Mouse (Mus musculus): ENCODE results near the gene Cers6.

Cers6 gene

GRCm38 (mm10) chr2:68860904-68861685 lies at the start of gene Cers6:
Gene Cers6 (plus strand): TSS chr2:68861441.
- peak; percentile 88 for DNase-seq

- DNase-seq, result no peak
Observed at GRCm38 (mm10) chr2:68814409-68814808, 46.8 kb upstream of the Cers6 start.

- no peak for DNase-seq
Observed at GRCm38 (mm10) chr2:68819040-68819439, 42.2 kb upstream of the Cers6 start.

GRCm38 (mm10) chr2:68822152-68822887 lies 38.9 kb upstream of the Cers6 start:
- DNase-seq, result no peak

GRCm38 (mm10) chr2:68825326-68826020 lies 35.8 kb upstream of the Cers6 start:
- DNase-seq, result no peak

GRCm38 (mm10) chr2:68843330-68843729 lies 17.9 kb upstream of the Cers6 start:
- no peak for DNase-seq

GRCm38 (mm10) chr2:68844530-68844929 lies 16.7 kb upstream of the Cers6 start:
- DNase-seq, result no peak

GRCm38 (mm10) chr2:68845002-68845740 lies 16.1 kb upstream of the Cers6 start:
- DNase-seq, result no peak

DNA sequence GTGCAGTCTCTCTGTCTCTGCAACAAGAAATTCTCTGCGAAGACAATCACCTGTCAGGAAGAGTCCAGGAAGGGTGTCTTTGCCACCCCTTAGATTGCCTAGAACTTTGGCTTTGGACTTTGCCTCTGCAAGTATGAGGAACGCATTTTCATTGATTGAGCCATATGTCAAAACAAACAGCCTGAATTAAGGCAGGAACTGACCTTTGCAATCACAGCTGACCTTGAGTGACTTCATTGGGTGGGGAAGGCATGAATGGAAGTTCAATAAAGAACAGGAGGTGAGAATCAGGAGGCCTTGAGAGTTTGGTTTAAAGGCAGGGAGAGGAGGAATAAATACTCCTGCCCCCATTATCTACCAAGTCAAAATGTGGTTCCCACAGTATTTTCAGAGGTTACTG lies 850 bp upstream of the Cers6 start:
- no peak for DNase-seq

DNA sequence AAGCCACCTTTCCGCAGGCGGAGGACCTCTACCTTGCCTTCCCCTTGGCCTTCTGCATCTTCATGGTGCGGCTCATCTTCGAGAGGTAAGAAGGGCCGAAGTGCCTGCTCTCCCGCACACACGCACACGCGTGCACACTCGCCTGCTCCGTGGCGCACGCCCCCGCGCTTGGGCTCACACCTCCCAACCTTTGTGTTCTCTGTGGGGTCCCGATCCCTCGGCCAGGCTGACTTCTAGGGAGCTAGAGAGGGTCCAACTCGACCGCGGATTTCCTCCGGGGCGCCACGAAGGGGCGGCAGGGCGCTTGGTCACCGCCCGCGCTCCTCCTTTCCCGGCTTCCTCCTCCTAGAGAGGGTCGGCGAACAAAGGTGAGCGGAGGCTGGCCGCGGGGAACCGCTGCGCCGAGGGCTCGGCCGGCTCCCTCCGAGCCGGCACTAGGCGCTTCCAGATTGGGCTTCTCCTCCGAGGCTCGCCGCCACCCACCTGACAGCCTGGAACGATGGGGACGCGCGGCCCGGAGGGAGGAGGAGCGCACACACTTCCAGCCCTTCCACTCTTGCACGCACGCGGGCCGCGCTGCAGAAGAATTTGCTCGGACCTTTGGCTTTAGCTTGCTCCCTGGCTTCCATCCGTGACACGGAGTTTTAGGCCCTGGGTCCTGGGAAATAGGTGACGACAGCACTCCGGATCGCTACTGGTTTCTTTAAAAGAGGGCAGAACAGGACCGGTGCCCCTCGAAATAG lies 651 bp downstream of the Cers6 start:
- DNase-seq, result peak; percentile 69

DNA sequence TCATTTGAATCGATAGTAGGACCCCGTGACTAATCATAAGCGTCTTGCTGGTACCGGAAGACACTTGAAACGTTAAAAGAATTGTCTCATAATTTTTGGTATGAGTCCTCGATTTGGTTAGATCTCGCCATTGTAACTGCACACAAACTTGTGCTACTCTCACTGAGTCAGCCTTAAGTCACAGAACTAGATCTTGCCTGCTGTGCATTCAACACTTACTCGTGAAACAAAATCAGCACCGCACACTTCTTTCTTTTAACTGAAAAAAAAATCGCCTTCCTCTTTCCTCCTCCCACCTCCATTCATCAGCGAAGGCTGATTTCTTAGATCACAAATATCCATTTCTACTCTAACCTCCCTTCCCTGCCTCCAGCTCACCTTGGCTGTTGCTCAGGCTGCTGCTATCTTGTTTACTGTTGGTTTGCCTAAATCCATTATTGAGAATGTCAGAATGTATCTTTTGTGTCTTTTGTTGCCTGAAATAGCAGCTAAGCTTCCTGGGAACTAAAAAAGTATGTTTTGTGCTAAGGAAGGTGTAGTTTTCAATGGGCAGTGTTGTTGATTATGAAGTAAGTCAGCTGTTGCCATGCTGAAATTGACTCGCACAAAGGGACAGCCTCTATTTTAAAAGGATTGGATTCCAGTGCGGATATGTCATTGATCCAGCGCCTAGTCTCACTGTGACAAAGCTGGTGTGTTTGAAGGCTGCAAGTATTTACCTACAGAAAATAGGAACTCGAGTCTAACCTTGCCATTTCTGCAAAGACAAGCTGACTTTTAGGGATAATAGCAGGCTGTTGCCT lies 1.4 kb downstream of the Cers6 start:
- DNase-seq, result no peak

GRCm38 (mm10) chr2:68863561-68863960 lies 2.3 kb downstream of the Cers6 start:
- no peak for DNase-seq

- no peak for DNase-seq
Observed at GRCm38 (mm10) chr2:68864366-68864765, 3.1 kb downstream of the Cers6 start.

GRCm38 (mm10) chr2:68867148-68867547 lies 5.9 kb downstream of the Cers6 start:
- no peak for DNase-seq

DNA sequence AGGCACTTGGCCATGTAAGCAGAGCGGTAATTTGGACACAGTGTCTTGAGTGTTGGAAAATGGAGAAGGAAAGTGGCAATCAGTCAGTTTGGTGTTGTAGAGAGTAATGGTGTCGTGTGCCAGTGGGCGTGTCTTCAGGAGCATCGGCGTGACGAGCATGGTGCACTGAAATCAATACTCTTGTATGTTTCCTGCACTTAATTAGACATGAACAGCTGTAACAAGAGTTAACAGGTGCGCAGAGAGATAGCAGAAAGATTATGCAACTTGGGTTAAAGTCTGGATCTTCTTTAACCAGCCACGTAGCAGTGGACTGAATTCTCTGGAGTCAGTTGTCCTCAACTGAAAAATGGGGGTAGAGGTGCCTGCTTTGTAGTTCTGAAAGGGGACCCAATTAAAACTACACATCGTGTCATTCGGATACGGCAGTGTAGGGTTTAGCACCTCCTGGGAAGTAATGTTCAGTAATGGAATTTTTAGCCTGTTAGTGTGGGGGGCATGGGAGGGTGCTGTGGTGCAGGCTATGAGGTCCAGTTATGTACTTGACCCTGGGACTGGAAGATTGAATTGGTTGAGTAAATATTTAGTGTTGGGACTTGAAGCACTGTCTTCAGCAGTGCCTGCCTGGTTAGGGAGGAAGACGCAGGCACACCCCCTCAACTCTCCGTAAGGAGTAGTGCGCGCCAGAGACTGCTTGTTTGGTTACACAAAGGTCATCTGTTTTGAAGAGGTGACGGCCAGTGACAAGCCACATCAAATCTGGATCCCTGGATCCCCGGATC lies 9.9 kb downstream of the Cers6 start:
- DNase-seq, result no peak

DNA sequence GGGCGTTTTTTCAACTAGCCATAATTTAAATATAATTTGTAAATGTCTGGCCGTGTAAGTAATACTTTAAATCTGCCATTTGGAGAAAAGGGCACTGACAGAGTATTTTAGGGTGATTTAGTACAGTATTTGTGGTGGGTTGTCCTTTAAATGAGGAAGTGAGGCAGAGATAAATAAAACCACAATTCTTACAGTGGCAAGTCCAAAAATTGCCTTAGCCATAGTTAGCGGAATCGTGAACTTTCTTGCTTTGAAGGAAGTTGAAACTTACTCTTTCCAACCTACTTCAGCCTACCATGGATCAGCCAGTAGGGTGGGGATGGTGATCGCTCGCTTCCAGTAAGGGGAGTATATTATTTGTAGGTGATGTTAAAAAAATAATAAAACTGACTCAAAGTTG lies 11.8 kb downstream of the Cers6 start:
- DNase-seq, result no peak

GRCm38 (mm10) chr2:68873653-68874441 lies 12.6 kb downstream of the Cers6 start:
- peak; percentile 37 for DNase-seq

DNA sequence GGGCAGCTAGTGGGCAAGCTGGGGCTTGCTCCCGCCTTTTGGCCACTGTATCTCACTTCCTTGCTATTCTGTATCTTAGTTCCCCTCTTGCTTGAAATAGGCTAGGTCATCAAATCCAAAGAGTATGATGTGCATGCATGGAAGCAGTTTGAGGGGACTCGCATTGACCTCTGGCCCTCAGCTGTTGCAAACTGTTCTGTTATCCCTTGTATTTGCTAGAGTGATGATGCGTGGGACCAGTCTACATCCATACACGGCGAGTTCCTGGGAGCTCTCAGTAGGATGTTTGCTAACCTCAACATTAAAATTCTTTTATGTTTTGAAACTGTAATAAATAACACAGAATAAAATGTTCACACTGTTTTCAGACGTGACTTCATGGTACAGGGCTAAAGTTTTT lies 13.3 kb downstream of the Cers6 start:
- DNase-seq, result no peak

GRCm38 (mm10) chr2:68879071-68879651 lies 17.9 kb downstream of the Cers6 start:
- DNase-seq, result no peak

Data from thymus, postnatal 4 days (tissue).